Mouse (Mus musculus): ENCODE results near the gene Ren1. TPM values are rescaled to one million over a fixed set of nuclear protein-coding genes. Genes with fewer than 3 reads are reported as not detected.

Gene Ren1
- polyA plus RNA-seq, 1 experiment from 2014 or later, result 5.9 TPM

GRCm38 (mm10) chr1:133363276-133364021, 13.1 kb downstream of the Ren1 start, which contains the start of gene Etnk2:
Gene Etnk2, plus strand, starts transcription at chr1:133363572.
- Histone ChIP-seq H3K27me3 (replicated peaks; ENCODE audit: control insufficient read depth, insufficient read depth, low read length) (peaks cover 20% of the 10 kb centered on the region; the same call in 1 of the 2 replicates), H3K4me1 (ENCODE audit: control insufficient read depth, insufficient read depth, low read length) (peaks cover 19% of the 10 kb centered on the region), H3K4me2 (ENCODE audit: low read depth, low read length) (peak within 1 kb of the TSS; percentile 97), H3K27ac (replicated peaks; ENCODE audit: low read depth, low read length) (no peak within 1 kb of the TSS), H3K4me3 (ENCODE audit: low read depth, low read length) (peak within 1 kb of the TSS; percentile 65), H3K9ac (ENCODE audit: low read depth, low read length) (peak within 1 kb of the TSS; percentile 65), H3K9me3 (ENCODE audit: control insufficient read depth, low read length) (no peaks in the 10 kb centered on the region), H3K36me3 (ENCODE audit: control insufficient read depth, insufficient read depth, low read length) (no peaks in the 10 kb centered on the region)
- under 1% methylated on average over 38 of the region's 52 CpGs for WGBS
- ATAC-seq (ENCODE audit: low read depth) (peak; percentile 80), DNase-seq (ENCODE audit: low spot score) (peak; percentile 80)

- WGBS, result 5% methylated on average over 15 of the region's 27 CpGs
- H3K27ac ChIP-seq (replicated peaks; ENCODE audit: low read depth, low read length), result no peak overlapping the region
- peaks cover 20% of the 10 kb centered on the region; the same call in 1 of the 2 replicates for H3K27me3 ChIP-seq (replicated peaks; ENCODE audit: control insufficient read depth, insufficient read depth, low read length)
- H3K9me3 ChIP-seq (ENCODE audit: control insufficient read depth, low read length), result no peaks in the 10 kb centered on the region
- H3K9ac ChIP-seq (ENCODE audit: low read depth, low read length), result peak overlapping the region; percentile 65
- H3K36me3 ChIP-seq (ENCODE audit: control insufficient read depth, insufficient read depth, low read length), result no peaks in the 10 kb centered on the region
- H3K4me1 ChIP-seq (ENCODE audit: control insufficient read depth, insufficient read depth, low read length), result peaks cover 20% of the 10 kb centered on the region
- H3K4me2 ChIP-seq (ENCODE audit: low read depth, low read length), result peak overlapping the region; percentile 97
- H3K4me3 ChIP-seq (ENCODE audit: low read depth, low read length), result peak overlapping the region; percentile 65
- ATAC-seq (ENCODE audit: low read depth) (peak; percentile 1; the same call in 1 of the 2 replicates), DNase-seq (ENCODE audit: low spot score) (no peak)
Measured at GRCm38 (mm10) chr1:133364022-133364630, 13.8 kb downstream of the Ren1 start.

- ATAC-seq (ENCODE audit: low read depth), result no peak
- Histone ChIP-seq H3K36me3 (ENCODE audit: control insufficient read depth, insufficient read depth, low read length) (no peaks in the 10 kb centered on the region), H3K4me2 (ENCODE audit: low read depth, low read length) (no peak overlapping the region), H3K4me3 (ENCODE audit: low read depth, low read length) (no peak overlapping the region), H3K27ac (replicated peaks; ENCODE audit: low read depth, low read length) (no peak overlapping the region), H3K9me3 (ENCODE audit: control insufficient read depth, low read length) (no peaks in the 10 kb centered on the region), H3K9ac (ENCODE audit: low read depth, low read length) (no peak overlapping the region), H3K27me3 (replicated peaks; ENCODE audit: control insufficient read depth, insufficient read depth, low read length) (peaks cover 20% of the 10 kb centered on the region; the same call in 1 of the 2 replicates), H3K4me1 (ENCODE audit: control insufficient read depth, insufficient read depth, low read length) (peaks cover 20% of the 10 kb centered on the region)
- DNase-seq (ENCODE audit: low spot score), result no peak
- 52% methylated on average over 2 of the region's 2 CpGs for WGBS
Measured at GRCm38 (mm10) chr1:133364890-133365289, 14.6 kb downstream of the Ren1 start.

GRCm38 (mm10) chr1:133366951-133367605, 16.8 kb downstream of the Ren1 start:
- Histone ChIP-seq H3K27me3 (replicated peaks; ENCODE audit: control insufficient read depth, insufficient read depth, low read length) (peaks cover 20% of the 10 kb centered on the region; the same call in 1 of the 2 replicates), H3K27ac (replicated peaks; ENCODE audit: low read depth, low read length) (peak overlapping the region; percentile 35; the same call in 1 of the 2 replicates), H3K4me3 (ENCODE audit: low read depth, low read length) (no peak overlapping the region), H3K9ac (ENCODE audit: low read depth, low read length) (no peak overlapping the region), H3K36me3 (ENCODE audit: control insufficient read depth, insufficient read depth, low read length) (no peaks in the 10 kb centered on the region), H3K4me2 (ENCODE audit: low read depth, low read length) (no peak overlapping the region), H3K9me3 (ENCODE audit: control insufficient read depth, low read length) (no peaks in the 10 kb centered on the region), H3K4me1 (ENCODE audit: control insufficient read depth, insufficient read depth, low read length) (peaks cover 20% of the 10 kb centered on the region)
- 40% methylated on average over 10 of the region's 10 CpGs for WGBS
- ATAC-seq (ENCODE audit: low read depth), result no peak
- peak; percentile 58 for DNase-seq (ENCODE audit: low spot score)

- WGBS, result 10% methylated on average over 11 of the region's 11 CpGs
- no peak overlapping the region for H3K9ac ChIP-seq (ENCODE audit: low read depth, low read length)
- H3K27ac ChIP-seq (replicated peaks; ENCODE audit: low read depth, low read length), result peak overlapping the region; percentile 35; the same call in 1 of the 2 replicates
Measured at GRCm38 (mm10) chr1:133367606-133368488, 17.5 kb downstream of the Ren1 start.

GRCm38 (mm10) chr1:133368644-133369043, 18.3 kb downstream of the Ren1 start:
- Histone ChIP-seq H3K4me1 (ENCODE audit: control insufficient read depth, insufficient read depth, low read length) (peaks cover 17% of the 10 kb centered on the region), H3K9me3 (ENCODE audit: control insufficient read depth, low read length) (no peaks in the 10 kb centered on the region), H3K4me3 (ENCODE audit: low read depth, low read length) (no peak overlapping the region), H3K4me2 (ENCODE audit: low read depth, low read length) (no peak overlapping the region), H3K9ac (ENCODE audit: low read depth, low read length) (no peak overlapping the region), H3K27me3 (replicated peaks; ENCODE audit: control insufficient read depth, insufficient read depth, low read length) (peaks cover 20% of the 10 kb centered on the region; the same call in 1 of the 2 replicates), H3K27ac (replicated peaks; ENCODE audit: low read depth, low read length) (no peak overlapping the region), H3K36me3 (ENCODE audit: control insufficient read depth, insufficient read depth, low read length) (no peaks in the 10 kb centered on the region)
- DNase-seq (ENCODE audit: low spot score) (no peak), ATAC-seq (ENCODE audit: low read depth) (no peak)
- 50% methylated on average over 9 of the region's 10 CpGs for WGBS

More at GRCm38 (mm10) chr1:133367606-133368488, 17.5 kb downstream of the Ren1 start:
- ATAC-seq (ENCODE audit: low read depth), result no peak
- peaks cover 20% of the 10 kb centered on the region; the same call in 1 of the 2 replicates for H3K27me3 ChIP-seq (replicated peaks; ENCODE audit: control insufficient read depth, insufficient read depth, low read length)
- peak; percentile 33 for DNase-seq (ENCODE audit: low spot score)
- peak overlapping the region; percentile 17; the same call in 1 of the 2 replicates for H3K4me2 ChIP-seq (ENCODE audit: low read depth, low read length)
- H3K4me3 ChIP-seq (ENCODE audit: low read depth, low read length), result no peak overlapping the region
- no peaks in the 10 kb centered on the region for H3K9me3 ChIP-seq (ENCODE audit: control insufficient read depth, low read length)
- H3K4me1 ChIP-seq (ENCODE audit: control insufficient read depth, insufficient read depth, low read length), result peaks cover 20% of the 10 kb centered on the region
- no peaks in the 10 kb centered on the region for H3K36me3 ChIP-seq (ENCODE audit: control insufficient read depth, insufficient read depth, low read length)

GRCm38 (mm10) chr1:133370352-133370751, 20.0 kb downstream of the Ren1 start:
- no peak overlapping the region for H3K9ac ChIP-seq (ENCODE audit: low read depth, low read length)
- no peak for DNase-seq (ENCODE audit: low spot score)
- 74% methylated on average over 4 of the region's 4 CpGs for WGBS
- H3K4me3 ChIP-seq (ENCODE audit: low read depth, low read length), result no peak overlapping the region
- H3K27me3 ChIP-seq (replicated peaks; ENCODE audit: control insufficient read depth, insufficient read depth, low read length), result peaks cover 4% of the 10 kb centered on the region; the same call in 1 of the 2 replicates
- H3K4me2 ChIP-seq (ENCODE audit: low read depth, low read length), result no peak overlapping the region
- no peak for ATAC-seq (ENCODE audit: low read depth)
- H3K36me3 ChIP-seq (ENCODE audit: control insufficient read depth, insufficient read depth, low read length), result no peaks in the 10 kb centered on the region
- no peaks in the 10 kb centered on the region for H3K9me3 ChIP-seq (ENCODE audit: control insufficient read depth, low read length)
- H3K4me1 ChIP-seq (ENCODE audit: control insufficient read depth, insufficient read depth, low read length), result peaks cover 12% of the 10 kb centered on the region
- H3K27ac ChIP-seq (replicated peaks; ENCODE audit: low read depth, low read length), result no peak overlapping the region

GRCm38 (mm10) chr1:133371431-133371830, 21.1 kb downstream of the Ren1 start:
- ATAC-seq (ENCODE audit: low read depth) (no peak), DNase-seq (ENCODE audit: low spot score) (no peak)
- H3K27ac ChIP-seq (replicated peaks; ENCODE audit: low read depth, low read length), result no peak overlapping the region
- H3K9me3 ChIP-seq (ENCODE audit: control insufficient read depth, low read length), result no peaks in the 10 kb centered on the region
- no peaks in the 10 kb centered on the region for H3K36me3 ChIP-seq (ENCODE audit: control insufficient read depth, insufficient read depth, low read length)
- 76% methylated on average over 6 of the region's 6 CpGs for WGBS
- H3K4me3 ChIP-seq (ENCODE audit: low read depth, low read length), result no peak overlapping the region
- H3K4me2 ChIP-seq (ENCODE audit: low read depth, low read length), result no peak overlapping the region
- H3K4me1 ChIP-seq (ENCODE audit: control insufficient read depth, insufficient read depth, low read length), result peaks cover 12% of the 10 kb centered on the region
- H3K9ac ChIP-seq (ENCODE audit: low read depth, low read length), result no peak overlapping the region
- no peaks in the 10 kb centered on the region for H3K27me3 ChIP-seq (replicated peaks; ENCODE audit: control insufficient read depth, insufficient read depth, low read length)
